Mouse (Mus musculus): ENCODE results near the gene Islr.

Islr gene

GRCm38 (mm10) chr9:58220218-58220903, 16.3 kb upstream of the Islr start:
- DNase-seq = peak; percentile 62

- DNase-seq = no peak
Observed at GRCm38 (mm10) chr9:58218539-58218938, 14.4 kb upstream of the Islr start.

GRCm38 (mm10) chr9:58216402-58216801, 12.3 kb upstream of the Islr start:
- DNase-seq = peak; percentile 25

- DNase-seq = peak; percentile 28
Observed at GRCm38 (mm10) chr9:58214519-58215180, 10.5 kb upstream of the Islr start.

GRCm38 (mm10) chr9:58213865-58214264, 9.8 kb upstream of the Islr start:
- no peak for DNase-seq

GRCm38 (mm10) chr9:58213377-58213776, 9.3 kb upstream of the Islr start:
- no peak for DNase-seq

GRCm38 (mm10) chr9:58210304-58210627, 6.2 kb upstream of the Islr start:
- no peak for DNase-seq

GRCm38 (mm10) chr9:58209462-58210303, 5.6 kb upstream of the Islr start:
- DNase-seq = no peak

- no peak for DNase-seq
Observed at GRCm38 (mm10) chr9:58206013-58206412, 1.9 kb upstream of the Islr start.

- peak; percentile 95 for DNase-seq
Observed at GRCm38 (mm10) chr9:58204448-58205000, 418 bp upstream of the Islr start.

GRCm38 (mm10) chr9:58202676-58203453, 1.2 kb downstream of the Islr start:
- DNase-seq = no peak

- DNase-seq = no peak
Observed at GRCm38 (mm10) chr9:58201861-58202549, 2.1 kb downstream of the Islr start.

GRCm38 (mm10) chr9:58201091-58201842, 2.8 kb downstream of the Islr start:
- no peak for DNase-seq

- no peak for DNase-seq
Observed at GRCm38 (mm10) chr9:58200270-58201090, 3.6 kb downstream of the Islr start.

- DNase-seq = no peak
Observed at GRCm38 (mm10) chr9:58199381-58200269, 4.5 kb downstream of the Islr start.

- DNase-seq = no peak
Observed at GRCm38 (mm10) chr9:58198801-58199371, 5.2 kb downstream of the Islr start.

- peak; percentile 59 for DNase-seq
Observed at GRCm38 (mm10) chr9:58197781-58198701, 6.1 kb downstream of the Islr start.
